Mouse (Mus musculus): ENCODE measurements around the gene Pin1rt1.

DNA sequence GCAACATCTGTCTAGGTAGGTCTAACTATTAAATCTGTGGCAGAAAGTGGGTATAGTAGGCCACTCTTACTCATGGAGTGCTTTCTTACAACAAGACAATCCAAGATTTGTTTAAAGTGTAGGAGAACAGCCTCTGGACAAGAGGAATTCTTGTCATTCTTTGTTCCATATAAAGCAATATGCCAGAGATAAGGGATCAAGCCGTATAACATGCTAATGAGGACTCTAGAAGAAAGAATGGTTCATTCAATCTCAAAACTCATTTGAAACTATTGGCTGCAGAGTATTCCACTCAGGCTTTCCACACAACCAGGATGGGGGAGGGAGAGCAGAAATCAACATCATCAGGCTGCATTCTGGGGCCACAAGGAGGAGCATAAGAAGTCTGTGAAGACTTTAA lies 11.2 kb upstream of the Pin1rt1 start:
- TF ChIP-seq CTCF (IDR thresholded peaks at IDR 0.05 in 2 of 3, conservative IDR thresholded peaks at IDR 0.05 in 1 of 3; ENCODE audit: control insufficient read depth in 1 of 3, insufficient read depth in 1 of 3, low read depth in 2 of 3, low read length in 3 of 3, poor library complexity in 1 of 3, severe bottlenecking in 1 of 3) (no peak), GATA1 (IDR thresholded peaks at IDR 0.05; ENCODE audit: low read depth, low read length) (no peak), POLR2A (IDR thresholded peaks at IDR 0.05; ENCODE audit: control insufficient read depth in 1 of 2, insufficient read depth in 1 of 2, low read depth in 1 of 2, low read length in 2 of 2, poor library complexity in 1 of 2) (no peak), HCFC1 (IDR thresholded peaks at IDR 0.05; ENCODE audit: low read depth, low read length) (no peak), E2F4 (IDR thresholded peaks at IDR 0.05; ENCODE audit: borderline replicate concordance, low read depth, low read length) (no peak), TCF12 (IDR thresholded peaks at IDR 0.05; ENCODE audit: low read depth, low read length) (no peak), TAL1 (IDR thresholded peaks at IDR 0.05; ENCODE audit: low read length) (no peak), CHD2 (IDR thresholded peaks at IDR 0.05; ENCODE audit: low read length) (no peak), SIN3A (IDR thresholded peaks at IDR 0.05; ENCODE audit: low read length) (no peak), CHD1 (IDR thresholded peaks at IDR 0.05; ENCODE audit: low read depth, low read length) (no peak), GABPA (IDR thresholded peaks at IDR 0.05; ENCODE audit: low read depth, low read length) (no peak)
